Mouse (Mus musculus) hematopoietic stem cell, adult 5-6 weeks (primary cell): ENCODE data around the gene Nbeal2. TPM values are rescaled to one million over a fixed set of nuclear protein-coding genes. Genes with fewer than 3 reads are reported as not detected.
A peak's percentile ranks its signal among the peaks of the same experiment; 100 is the strongest.

Source experiments
- ATAC-seq, 2 experiments: fragments of 125-278 bp in 1 of 2; replicated peaks in 1 of 2; 2 replicates each; pipeline ENCODE4 v1.8.0; 2016 to 2017; ENCODE audit warnings: inconsistent platforms in 2 of 2, mild to moderate bottlenecking in 2 of 2, moderate number of reproducible peaks in 2 of 2, low read depth in 1 of 2, moderate TSS enrichment in 1 of 2; ENCODE audit not compliant: low FRiP score in 2 of 2, poor library complexity in 2 of 2, severe bottlenecking in 2 of 2, insufficient read depth in 1 of 2, low TSS enrichment in 1 of 2
- total RNA-seq: library from RNA; stranded (forward); fragments of 172-1452, 232-1000 nt; gene quantifications from 2 replicates; pipeline ENCODE4 v1.2.3, GENCODE M21; 2017

Gene Nbeal2
- total RNA-seq, 1 experiment from 2014 or later, result 38.0 TPM

DNA sequence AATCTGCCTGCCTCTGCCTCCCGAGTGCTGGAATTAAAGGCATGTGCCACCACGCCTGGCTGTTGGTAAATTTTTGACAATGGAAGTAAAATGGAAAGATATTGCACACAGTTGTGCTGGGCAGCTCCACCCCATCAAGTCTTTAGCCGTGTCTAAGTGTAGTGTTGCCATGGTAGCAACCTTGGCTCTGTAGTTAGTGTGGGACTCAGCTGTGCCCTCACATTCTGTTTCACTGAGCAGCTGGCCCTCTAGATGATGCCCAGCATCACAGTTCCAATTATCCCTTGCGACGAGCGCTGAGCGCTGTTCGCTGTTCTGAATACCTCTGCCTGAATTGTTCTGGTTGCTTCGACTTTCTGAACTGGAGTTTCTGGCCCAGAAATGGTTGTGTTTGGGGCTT lies 27.9 kb upstream of the Nbeal2 start:
- ATAC-seq, result no peak

GRCm38 (mm10) chr9:110680736-110681507 lies 27.0 kb upstream of the Nbeal2 start:
- ATAC-seq, result peak; percentile 18 to 24

DNA sequence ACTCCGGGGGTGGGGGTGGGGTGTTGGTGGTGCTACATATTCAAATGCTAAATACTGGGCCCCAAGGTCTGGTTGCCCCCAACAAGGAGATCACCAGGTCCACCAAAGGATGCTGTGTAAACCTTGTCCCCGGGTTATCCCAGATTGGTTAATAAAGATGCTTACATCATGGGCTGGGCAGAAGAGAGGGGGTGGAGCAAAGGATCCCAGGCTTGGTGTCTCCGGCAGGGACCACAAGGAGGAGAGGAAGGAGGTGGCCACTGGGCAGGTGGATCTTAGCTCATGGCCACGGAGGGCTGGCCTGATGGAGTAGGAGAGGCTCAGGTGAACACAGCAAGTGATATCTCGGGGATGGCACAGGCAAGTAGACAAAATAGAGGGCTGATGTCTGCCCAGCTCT lies 24.9 kb upstream of the Nbeal2 start:
- no peak for ATAC-seq

DNA sequence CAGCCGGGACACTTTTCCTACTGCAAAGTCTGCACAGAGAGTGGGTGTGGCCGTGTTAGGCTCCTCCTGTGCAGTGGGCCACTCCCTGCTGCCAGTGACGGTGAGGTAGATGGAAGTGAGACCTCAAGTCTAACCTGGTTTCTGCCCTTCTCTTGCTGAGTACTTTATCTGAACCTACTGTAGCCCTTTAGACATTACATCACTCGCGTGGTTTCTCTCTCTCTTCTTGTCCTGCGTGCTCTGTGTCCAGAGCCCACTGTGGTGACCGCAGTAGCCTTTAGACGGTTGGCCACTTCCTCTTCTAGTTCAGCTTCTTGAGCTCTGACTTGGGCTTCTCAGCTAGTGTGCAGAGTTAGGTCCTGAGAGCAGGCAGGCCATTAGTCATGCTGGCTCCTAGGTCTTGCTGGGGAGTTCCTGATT lies 22.5 kb upstream of the Nbeal2 start:
- ATAC-seq, result peak; percentile 85 to 86

GRCm38 (mm10) chr9:110673107-110673752 lies 19.3 kb upstream of the Nbeal2 start:
- ATAC-seq, result 0 out of 4 replicates have a peak, but pooled peaks of 1 of the 2 experiments have one; percentile 15

- ATAC-seq, result peak in 1 of 2 experiments; percentile 43; a peak in 2 of 4 replicates
These were observed 18.6 kb upstream of the Nbeal2 start for GRCm38 (mm10) chr9:110672462-110673106.

DNA sequence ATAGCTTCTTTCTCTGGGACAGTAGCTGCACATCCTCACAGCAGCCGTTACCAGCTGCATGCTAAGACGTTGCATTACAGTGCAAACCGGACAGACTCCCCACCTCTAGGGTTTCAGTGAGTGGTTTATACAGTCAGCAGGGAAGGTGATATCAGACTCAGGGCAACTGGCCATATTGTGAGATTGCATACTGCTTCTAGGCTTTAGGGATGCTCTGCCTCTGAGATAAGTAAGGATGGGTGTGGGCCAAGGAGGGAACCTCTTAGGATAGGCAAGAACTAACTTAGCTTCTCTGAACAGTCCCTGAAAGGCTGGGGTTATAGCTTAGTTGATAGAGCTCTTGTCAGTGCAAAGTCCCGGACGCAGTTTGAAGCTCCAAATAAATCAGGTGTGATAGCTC lies 15.8 kb upstream of the Nbeal2 start:
- no peak for ATAC-seq

GRCm38 (mm10) chr9:110668601-110669293 lies 14.8 kb upstream of the Nbeal2 start:
- no peak for ATAC-seq

DNA sequence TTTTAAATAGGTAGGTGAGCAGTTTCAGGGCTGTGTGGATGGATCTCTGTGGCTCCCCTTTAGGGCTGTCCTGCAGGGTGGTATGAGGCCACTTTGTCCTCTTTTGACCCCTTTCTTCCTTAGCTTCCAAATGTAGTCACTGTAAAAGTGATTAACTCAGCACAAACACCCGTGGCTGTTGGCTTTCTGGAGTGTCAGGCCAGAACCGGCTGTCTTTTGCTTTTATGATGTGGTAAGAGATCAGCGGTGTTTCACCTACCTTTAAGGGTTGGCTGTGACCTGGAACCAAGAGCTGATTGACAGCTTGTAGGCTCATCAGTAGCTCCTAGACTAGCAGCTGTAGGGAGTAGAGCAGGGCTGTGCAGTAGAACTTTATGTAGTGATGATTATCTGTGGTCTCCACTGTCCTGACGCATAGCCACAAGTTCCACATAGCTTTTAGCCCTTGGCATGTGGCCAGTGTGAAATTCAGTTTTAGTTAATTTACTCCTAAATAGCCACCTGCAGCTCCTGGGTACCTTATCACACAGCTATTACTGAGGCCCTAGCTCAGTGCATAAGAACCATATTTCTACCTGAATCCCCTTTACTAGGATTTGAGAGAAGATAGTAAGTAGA lies 13.4 kb upstream of the Nbeal2 start:
- no peak for ATAC-seq

GRCm38 (mm10) chr9:110666374-110666773 lies 12.4 kb upstream of the Nbeal2 start:
- no peak for ATAC-seq

- peak; percentile 94 to 96 for ATAC-seq
These were observed 12.0 kb upstream of the Nbeal2 start for GRCm38 (mm10) chr9:110665912-110666311.

DNA sequence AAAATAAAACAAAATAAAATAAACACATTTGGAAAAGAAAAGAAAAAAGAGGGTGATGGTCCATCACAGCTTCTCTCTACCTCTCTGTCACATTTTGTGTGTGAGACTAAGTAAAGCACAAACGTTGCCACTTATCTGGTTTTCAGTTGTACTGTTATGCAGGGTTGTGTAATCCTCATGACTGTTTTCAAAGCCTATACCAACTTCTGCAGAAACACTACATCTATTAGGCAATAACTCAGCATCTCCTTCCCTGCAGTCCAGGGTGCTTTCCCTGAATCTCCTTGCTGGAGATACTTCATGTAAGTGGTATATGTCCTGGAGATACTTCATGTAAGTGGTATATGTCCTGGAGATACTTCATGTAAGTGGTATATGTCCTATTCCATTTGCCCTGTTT lies 8.9 kb upstream of the Nbeal2 start:
- no peak for ATAC-seq

GRCm38 (mm10) chr9:110660856-110661612 lies 7.1 kb upstream of the Nbeal2 start:
- no peak for ATAC-seq

- no peak for ATAC-seq
These were observed 6.2 kb upstream of the Nbeal2 start for GRCm38 (mm10) chr9:110660208-110660607.

GRCm38 (mm10) chr9:110659521-110659920 lies 5.6 kb upstream of the Nbeal2 start:
- ATAC-seq, result no peak

DNA sequence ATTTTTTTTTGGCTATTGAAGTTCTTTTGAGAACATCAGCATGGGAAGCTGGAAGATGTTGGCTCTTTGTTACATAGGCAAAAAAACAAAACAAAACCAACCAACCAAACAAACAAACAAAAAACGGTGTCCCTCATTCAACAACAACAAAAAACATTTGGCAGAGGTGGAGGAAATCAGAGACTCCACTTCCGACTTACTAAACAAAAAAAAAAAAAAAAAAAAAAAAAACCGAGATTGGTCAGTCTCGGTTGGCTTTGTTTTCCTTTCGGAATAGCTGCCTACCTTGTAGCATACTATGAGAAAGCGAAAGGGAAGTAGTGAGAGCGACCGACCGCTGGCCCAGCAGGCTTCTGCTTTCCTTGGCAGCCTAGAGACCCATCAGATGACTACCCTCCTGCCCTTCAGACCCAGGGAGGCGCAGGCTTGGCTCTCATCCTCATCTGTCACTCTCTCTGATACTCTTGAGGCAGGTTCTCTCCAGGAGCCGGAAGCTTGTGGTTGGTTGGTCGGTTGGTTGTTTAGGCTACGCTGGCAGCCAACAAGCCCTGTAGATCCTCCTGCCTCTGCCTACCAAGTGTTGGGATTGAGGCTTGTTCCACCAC lies 3.6 kb upstream of the Nbeal2 start:
- ATAC-seq, result peak; percentile 33 to 40; a peak in 3 of 4 replicates
